Mouse (Mus musculus): ENCODE data around the gene Rictor.

GRCm38 (mm10) chr15:6663991-6664390, 44.2 kb upstream of the Rictor start:
- TF ChIP-seq ZKSCAN1 (IDR thresholded peaks at IDR 0.05; ENCODE audit: low read depth, low read length) (no peak), TBP (IDR thresholded peaks at IDR 0.05; ENCODE audit: low read depth, low read length) (no peak), POLR2A (IDR thresholded peaks at IDR 0.05; ENCODE audit: control insufficient read depth in 1 of 2, insufficient read depth in 1 of 2, low read depth in 1 of 2, low read length in 2 of 2, poor library complexity in 1 of 2) (no peak), HCFC1 (IDR thresholded peaks at IDR 0.05; ENCODE audit: low read depth, low read length) (no peak)
